Mouse (Mus musculus): ENCODE measurements at regions not wholly inside any gene's neighbourhood (a gene's known extent, or its start where the extent isn't known, plus 50 kb on each side); places are given as distances from the start of the nearest gene placed in this dataset.
"Not testable (repeated sequence)": the region's sequence is repeated elsewhere in the genome, so short reads cannot be mapped to it uniquely, and the experiment has no call there.

- Histone ChIP-seq H3K4me1 (ENCODE audit: control insufficient read depth, insufficient read depth, low read length) (no peaks in the 10 kb centered on the region), H3K4me3 (ENCODE audit: insufficient read depth, low read depth, low read length) (no peak overlapping the region), H3K27ac (ENCODE audit: insufficient read depth, low read depth, low read length) (no peak overlapping the region)
- TF ChIP-seq POLR2A (IDR thresholded peaks at IDR 0.05; ENCODE audit: insufficient read depth, low read depth, low read length) (no peak), CTCF (IDR thresholded peaks at IDR 0.05; ENCODE audit: insufficient read depth, low read depth, low read length) (no peak)
- WGBS: 62% methylated on average over 2 of the region's 2 CpGs
These were observed 418.4 kb upstream of the Arrdc4 start for GRCm38 (mm10) chr7:69167456-69167855.

- 71% methylated on average over 4 of the region's 4 CpGs for WGBS
- no peak overlapping the region for H3K4me3 ChIP-seq (ENCODE audit: insufficient read depth, low read depth, low read length)
- H3K27ac ChIP-seq (ENCODE audit: insufficient read depth, low read depth, low read length): no peak overlapping the region
- no peak for TF ChIP-seq POLR2A (IDR thresholded peaks at IDR 0.05; ENCODE audit: insufficient read depth, low read depth, low read length)
- TF ChIP-seq CTCF (IDR thresholded peaks at IDR 0.05; ENCODE audit: insufficient read depth, low read depth, low read length): no peak
- no peaks in the 10 kb centered on the region for H3K4me1 ChIP-seq (ENCODE audit: control insufficient read depth, insufficient read depth, low read length)
These were observed 412.9 kb upstream of the Arrdc4 start for GRCm38 (mm10) chr7:69161916-69162315.

GRCm38 (mm10) chr7:69142351-69142750, 393.3 kb upstream of the Arrdc4 start:
- H3K4me1 ChIP-seq (ENCODE audit: control insufficient read depth, insufficient read depth, low read length): no peaks in the 10 kb centered on the region
- no peak overlapping the region for H3K27ac ChIP-seq (ENCODE audit: insufficient read depth, low read depth, low read length)
- H3K4me3 ChIP-seq (ENCODE audit: insufficient read depth, low read depth, low read length): no peak overlapping the region
- 88% methylated on average over 3 of the region's 3 CpGs for WGBS
- no peak for TF ChIP-seq CTCF (IDR thresholded peaks at IDR 0.05; ENCODE audit: insufficient read depth, low read depth, low read length)
- TF ChIP-seq POLR2A (IDR thresholded peaks at IDR 0.05; ENCODE audit: insufficient read depth, low read depth, low read length): no peak

- Histone ChIP-seq H3K4me3 (ENCODE audit: insufficient read depth, low read depth, low read length) (no peak overlapping the region), H3K4me1 (ENCODE audit: control insufficient read depth, insufficient read depth, low read length) (no peaks in the 10 kb centered on the region), H3K27ac (ENCODE audit: insufficient read depth, low read depth, low read length) (no peak overlapping the region)
- TF ChIP-seq CTCF (IDR thresholded peaks at IDR 0.05; ENCODE audit: insufficient read depth, low read depth, low read length) (no peak), POLR2A (IDR thresholded peaks at IDR 0.05; ENCODE audit: insufficient read depth, low read depth, low read length) (no peak)
- WGBS: 69% methylated on average over 2 of the region's 2 CpGs
These were observed 384.4 kb upstream of the Arrdc4 start for GRCm38 (mm10) chr7:69133441-69133840.

- not testable (repeated sequence) for H3K27ac ChIP-seq (ENCODE audit: insufficient read depth, low read depth, low read length); H3K4me3 ChIP-seq (ENCODE audit: insufficient read depth, low read depth, low read length)
- 90% methylated on average over 3 of the region's 4 CpGs for WGBS
These were observed 352.7 kb upstream of the Arrdc4 start for GRCm38 (mm10) chr7:69101770-69102169.

GRCm38 (mm10) chr7:69097587-69098095, 348.6 kb upstream of the Arrdc4 start:
- no peak for TF ChIP-seq POLR2A (IDR thresholded peaks at IDR 0.05; ENCODE audit: insufficient read depth, low read depth, low read length)
- TF ChIP-seq CTCF (IDR thresholded peaks at IDR 0.05; ENCODE audit: insufficient read depth, low read depth, low read length): no peak
- Histone ChIP-seq H3K4me1 (ENCODE audit: control insufficient read depth, insufficient read depth, low read length) (no peaks in the 10 kb centered on the region), H3K4me3 (ENCODE audit: insufficient read depth, low read depth, low read length) (no peak overlapping the region), H3K27ac (ENCODE audit: insufficient read depth, low read depth, low read length) (no peak overlapping the region)
- 69% methylated on average over 9 of the region's 9 CpGs for WGBS

More at GRCm38 (mm10) chr7:69101770-69102169, 352.7 kb upstream of the Arrdc4 start:
- H3K4me1 ChIP-seq (ENCODE audit: control insufficient read depth, insufficient read depth, low read length): not testable (repeated sequence)

- no peak overlapping the region for H3K27ac ChIP-seq (ENCODE audit: insufficient read depth, low read depth, low read length)
- H3K4me1 ChIP-seq (ENCODE audit: control insufficient read depth, insufficient read depth, low read length): no peaks in the 10 kb centered on the region
- TF ChIP-seq POLR2A (IDR thresholded peaks at IDR 0.05; ENCODE audit: insufficient read depth, low read depth, low read length) (no peak), CTCF (IDR thresholded peaks at IDR 0.05; ENCODE audit: insufficient read depth, low read depth, low read length) (no peak)
- 85% methylated on average over 7 of the region's 7 CpGs for WGBS
- no peak overlapping the region for H3K4me3 ChIP-seq (ENCODE audit: insufficient read depth, low read depth, low read length)
These were observed 325.7 kb upstream of the Arrdc4 start for GRCm38 (mm10) chr7:69074780-69075179.

GRCm38 (mm10) chr7:69062994-69063393, 314.0 kb upstream of the Arrdc4 start:
- Histone ChIP-seq H3K4me1 (ENCODE audit: control insufficient read depth, insufficient read depth, low read length) (peaks cover 12% of the 10 kb centered on the region), H3K27ac (ENCODE audit: insufficient read depth, low read depth, low read length) (peak overlapping the region; percentile 35; the same call in 1 of the 2 replicates), H3K4me3 (ENCODE audit: insufficient read depth, low read depth, low read length) (no peak overlapping the region)
- WGBS: 67% methylated on average over 5 of the region's 5 CpGs
- TF ChIP-seq POLR2A (IDR thresholded peaks at IDR 0.05; ENCODE audit: insufficient read depth, low read depth, low read length): no peak
- TF ChIP-seq CTCF (IDR thresholded peaks at IDR 0.05; ENCODE audit: insufficient read depth, low read depth, low read length): no peak

GRCm38 (mm10) chr7:69062506-69062905, 313.5 kb upstream of the Arrdc4 start:
- TF ChIP-seq POLR2A (IDR thresholded peaks at IDR 0.05; ENCODE audit: insufficient read depth, low read depth, low read length): no peak
- TF ChIP-seq CTCF (IDR thresholded peaks at IDR 0.05; ENCODE audit: insufficient read depth, low read depth, low read length): no peak
- Histone ChIP-seq H3K27ac (ENCODE audit: insufficient read depth, low read depth, low read length) (peak overlapping the region; percentile 35; the same call in 1 of the 2 replicates), H3K4me1 (ENCODE audit: control insufficient read depth, insufficient read depth, low read length) (peaks cover 12% of the 10 kb centered on the region), H3K4me3 (ENCODE audit: insufficient read depth, low read depth, low read length) (no peak overlapping the region)
- 24% methylated on average over 7 of the region's 7 CpGs for WGBS

GRCm38 (mm10) chr7:69062094-69062493, 313.1 kb upstream of the Arrdc4 start:
- 18% methylated on average over 8 of the region's 8 CpGs for WGBS
- Histone ChIP-seq H3K4me3 (ENCODE audit: insufficient read depth, low read depth, low read length) (no peak overlapping the region), H3K4me1 (ENCODE audit: control insufficient read depth, insufficient read depth, low read length) (peaks cover 12% of the 10 kb centered on the region), H3K27ac (ENCODE audit: insufficient read depth, low read depth, low read length) (peak overlapping the region; percentile 35; the same call in 1 of the 2 replicates)
- TF ChIP-seq POLR2A (IDR thresholded peaks at IDR 0.05; ENCODE audit: insufficient read depth, low read depth, low read length) (no peak), CTCF (IDR thresholded peaks at IDR 0.05; ENCODE audit: insufficient read depth, low read depth, low read length) (no peak)
